Comparison of ENCODE assay signal across 20 mouse cellular contexts in the genomic region with DNA sequence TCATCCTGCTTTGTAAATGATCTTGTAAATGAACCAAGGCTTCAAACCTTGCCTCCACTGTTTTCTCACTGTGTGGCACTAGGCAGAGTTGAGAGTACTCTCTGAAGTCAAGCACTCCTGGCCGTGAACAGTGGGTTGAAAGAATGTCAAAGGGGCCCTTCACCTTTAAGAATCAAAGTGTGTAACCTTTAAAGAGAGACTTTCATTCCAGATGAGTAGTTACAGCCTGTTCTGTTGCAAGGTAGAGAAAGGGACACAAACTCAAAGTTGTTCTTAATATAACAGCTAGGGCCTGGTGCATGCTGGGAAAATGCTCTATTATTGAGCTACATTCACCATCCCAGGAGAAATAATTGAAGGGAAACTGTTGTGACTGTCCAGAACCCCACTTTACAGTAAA.
"Had no signal": no experiment of that assay in that cellular context is flagged by ENCODE, and none has a peak within 500 bp of the region (broad histone marks: within the 10 kb centered on the region; RNA-seq: fewer than 3 reads in every experiment).

No protein-coding gene starts in this region.

- H3K9me3 ChIP-seq: intestine, embryonic 15.5 days; kidney, embryonic 15.5 days; limb, embryonic 12.5 days; limb, embryonic 15.5 days; midbrain, embryonic 15.5 days; neural tube, embryonic 13.5 days had no signal

- DNase-seq: kidney, adult 11 months; kidney, adult 8-10 months; kidney, postnatal 10 days; kidney, postnatal 36 days; layer of hippocampus, postnatal 36 days; liver, postnatal 0 days; retina, postnatal 1 day; thymus, adult 18-20 months; thymus, postnatal 36 days had no signal

- H3K36me3 ChIP-seq: intestine, embryonic 15.5 days; kidney, embryonic 15.5 days; limb, embryonic 12.5 days; limb, embryonic 15.5 days; midbrain, embryonic 15.5 days; neural tube, embryonic 13.5 days had no signal

- H3K27me3 ChIP-seq: intestine, embryonic 15.5 days; kidney, embryonic 15.5 days; limb, embryonic 12.5 days; limb, embryonic 15.5 days; midbrain, embryonic 15.5 days; neural tube, embryonic 13.5 days had no signal

- H3K4me1 ChIP-seq: intestine, embryonic 15.5 days; kidney, embryonic 15.5 days; limb, embryonic 12.5 days; limb, embryonic 15.5 days; midbrain, embryonic 15.5 days; neural tube, embryonic 13.5 days had no signal

- H3K9ac ChIP-seq: intestine, embryonic 15.5 days; kidney, embryonic 15.5 days; limb, embryonic 12.5 days; limb, embryonic 15.5 days; liver, embryonic 14.5 days; liver, postnatal 0 days; midbrain, embryonic 15.5 days; neural tube, embryonic 13.5 days had no signal

- ATAC-seq: intestine, embryonic 15.5 days; liver, postnatal 0 days; midbrain, embryonic 15.5 days had no signal

- H3K4me2 ChIP-seq: intestine, embryonic 15.5 days; kidney, embryonic 15.5 days; limb, embryonic 12.5 days; limb, embryonic 15.5 days; liver, embryonic 11.5 days; midbrain, embryonic 15.5 days; neural tube, embryonic 13.5 days had no signal

- H3K4me3 ChIP-seq: intestine, embryonic 15.5 days; kidney, embryonic 15.5 days; left cerebral cortex, adult 2 months; limb, embryonic 12.5 days; limb, embryonic 15.5 days; midbrain, embryonic 15.5 days; myocyte; neural tube, embryonic 13.5 days had no signal

- H3K27ac ChIP-seq: intestine, embryonic 15.5 days; kidney, embryonic 15.5 days; left cerebral cortex, adult 2 months; limb, embryonic 12.5 days; limb, embryonic 15.5 days; liver, embryonic 14.5 days; macrophage; midbrain, embryonic 15.5 days; neural tube, embryonic 13.5 days had no signal
